Mouse (Mus musculus): ENCODE measurements at regions not wholly inside any gene's neighbourhood (a gene's known extent, or its start where the extent isn't known, plus 50 kb on each side); places are given as distances from the start of the nearest gene placed in this dataset.

- no peak for DNase-seq (ENCODE audit: low spot score in 2 of 2)
These were observed 76.0 kb upstream of the Nhs start for GRCm38 (mm10) chrX:162235552-162235951.

- no peak for DNase-seq (ENCODE audit: low spot score in 2 of 2)
These were observed 51.3 kb upstream of the Nhs start for GRCm38 (mm10) chrX:162210848-162211247.
